Mouse (Mus musculus): ENCODE measurements around the gene Ghitm. TPM values are rescaled to one million over a fixed set of nuclear protein-coding genes. Genes with fewer than 3 reads are reported as not detected.

Ghitm gene
- total RNA-seq, 2 experiments from 2014 or later, result 409 to 411 TPM

- no peak for DNase-seq (ENCODE audit: low spot score in 2 of 2)
- intact Hi-C loops (cut with DNase I), result no loop called here
These were observed 25.6 kb downstream of the Ghitm start for GRCm38 (mm10) chr14:37109460-37109859.

GRCm38 (mm10) chr14:37105846-37106245 lies 29.2 kb downstream of the Ghitm start:
- intact Hi-C loops (cut with DNase I), result no loop called here
- peak; percentile 18 to 51 for DNase-seq (ENCODE audit: low spot score in 2 of 2)

- DNase-seq (ENCODE audit: low spot score in 2 of 2), result no peak
- intact Hi-C loops (cut with DNase I), result no loop called here
These were observed 30.3 kb downstream of the Ghitm start for GRCm38 (mm10) chr14:37104747-37105146.

- intact Hi-C loops (cut with DNase I), result no loop called here
- no peak for DNase-seq (ENCODE audit: low spot score in 2 of 2)
These were observed 32.6 kb downstream of the Ghitm start for GRCm38 (mm10) chr14:37102484-37102883.

- intact Hi-C loops (cut with DNase I), result no loop called here
- DNase-seq (ENCODE audit: low spot score in 2 of 2), result no peak
These were observed 33.5 kb downstream of the Ghitm start for GRCm38 (mm10) chr14:37101531-37101930.

GRCm38 (mm10) chr14:37097956-37098530 lies 37.0 kb downstream of the Ghitm start, which contains the start of gene Cdhr1:
Cdhr1 (minus strand) TSS chr14:37098347.
- intact Hi-C loops (cut with DNase I), result no loop called here
- peak in 1 of 2 experiments; percentile 12 for DNase-seq (ENCODE audit: low spot score in 2 of 2)

GRCm38 (mm10) chr14:37095556-37095955 lies 39.5 kb downstream of the Ghitm start:
- intact Hi-C loops (cut with DNase I), result no loop called here
- DNase-seq (ENCODE audit: low spot score in 2 of 2), result no peak

GRCm38 (mm10) chr14:37094436-37094835 lies 40.6 kb downstream of the Ghitm start:
- intact Hi-C loops (cut with DNase I), result no loop called here
- DNase-seq (ENCODE audit: low spot score in 2 of 2), result no peak

GRCm38 (mm10) chr14:37083755-37084154 lies 51.3 kb downstream of the Ghitm start:
- intact Hi-C loops (cut with DNase I), result no loop called here
- no peak for DNase-seq (ENCODE audit: low spot score in 2 of 2)

- peak in 1 of 2 experiments; percentile 20 for DNase-seq (ENCODE audit: low spot score in 2 of 2)
- intact Hi-C loops (cut with DNase I), result no loop called here
These were observed 54.3 kb downstream of the Ghitm start for GRCm38 (mm10) chr14:37080724-37081123.

Other genes starting within 250 kb of the Ghitm start
- gene Ccser2, start 166.5 kb downstream of the Ghitm start, total RNA-seq (2021), result 10 to 100 TPM; 80.7 to 84.2 TPM
- gene Rgr, start 86.3 kb downstream of the Ghitm start, total RNA-seq (2021), result not detected
- not detected for gene Lrit1, start 80.4 kb downstream of the Ghitm start, total RNA-seq (2021)
- gene Lrit2, start 67.3 kb downstream of the Ghitm start, total RNA-seq (2021), result not detected
- gene Cdhr1, start 36.9 kb downstream of the Ghitm start, total RNA-seq (2021), result 10 to 100 TPM; 11.5 to 11.9 TPM
- not detected for gene 2610528A11Rik, start 21.2 kb downstream of the Ghitm start, total RNA-seq (2021)